Mouse (Mus musculus): ENCODE data around the gene Xlr. TPM values are rescaled to one million over a fixed set of nuclear protein-coding genes. Genes with fewer than 3 reads are reported as not detected.
"Not testable (repeated sequence)": the region's sequence is repeated elsewhere in the genome, so short reads cannot be mapped to it uniquely, and the experiment has no call there.

Gene Xlr
- total RNA-seq (2021) = 1 to 10 TPM in 1 of 2 experiments, under 1 TPM in 1; 0.72 to 1.6 TPM
- long read RNA-seq, experiment 1, partial matches to known transcripts = 0 of 1 reads
- long read RNA-seq, experiment 1, other reads (novel, unspliced or antisense) = 1 of 1 reads
- long read RNA-seq, experiment 2 = 0 reads

DNA sequence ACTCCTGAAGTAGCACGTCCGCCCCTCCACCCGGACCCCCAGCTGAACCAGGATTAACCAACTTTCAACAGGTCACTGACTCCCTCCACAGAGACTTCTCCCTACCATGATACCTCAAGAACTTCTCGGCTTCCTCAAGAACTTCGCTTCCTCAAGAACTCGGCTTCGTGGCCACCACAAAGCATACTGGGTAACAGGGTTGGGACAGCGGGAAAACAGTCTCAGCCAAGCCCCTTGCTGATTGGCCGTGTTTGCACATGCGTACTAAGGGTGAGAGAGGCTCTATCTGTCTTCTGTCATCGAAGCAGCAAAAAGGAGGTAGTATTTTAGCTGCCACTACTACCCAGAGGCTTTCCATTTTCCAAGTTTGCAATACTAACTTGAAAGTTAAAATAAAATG, at the start of gene Xlr:
Gene Xlr, minus strand, starts transcription at position 188 of the 400 bp plus-strand sequence.
- not testable (repeated sequence) for DNase-seq

DNA sequence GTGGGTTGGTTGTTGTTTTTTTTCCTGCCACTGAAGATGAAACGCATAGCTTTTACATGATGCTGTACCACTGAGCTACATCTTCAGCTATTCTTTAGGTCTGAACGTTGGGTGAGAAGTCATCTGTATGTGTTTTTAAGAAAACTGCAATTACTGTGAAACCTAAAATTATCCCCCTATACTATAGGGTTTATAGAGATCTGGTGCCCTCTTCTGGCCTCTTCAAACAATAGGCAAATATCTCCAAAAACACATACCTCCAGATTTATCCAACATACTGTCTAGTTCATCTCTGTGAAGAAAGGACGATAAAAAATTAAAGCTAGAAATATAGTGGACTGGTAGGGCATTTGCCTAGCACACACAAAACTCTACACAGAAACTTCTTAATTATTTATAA, 1.6 kb upstream of the Xlr start:
- no peak for DNase-seq

DNA sequence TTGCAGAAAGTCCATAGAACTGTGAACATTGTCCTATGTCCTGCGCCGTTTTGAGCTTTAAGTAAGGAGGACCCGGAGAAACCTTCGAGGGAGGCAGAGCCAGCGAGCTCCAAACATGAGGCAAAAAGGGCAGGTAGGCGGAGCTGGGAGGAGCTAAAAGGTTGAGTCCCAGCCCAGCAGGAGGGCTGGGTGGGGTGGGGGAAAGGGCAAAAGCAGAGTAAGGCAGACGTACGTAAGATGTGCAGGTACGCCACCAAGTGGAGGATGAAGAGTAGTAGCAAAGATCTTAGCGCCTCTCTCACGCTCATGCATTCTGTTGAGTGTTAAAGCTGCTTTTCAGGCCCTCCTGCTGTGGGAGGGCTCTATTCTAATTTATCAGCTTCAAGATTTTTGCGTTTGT, 21.2 kb downstream of the Xlr start, which contains the start of gene Zfp36l3:
Gene Zfp36l3, minus strand, starts transcription at position 119 of the 400 bp plus-strand sequence.
- no peak for DNase-seq

- DNase-seq = no peak
These were observed 39.8 kb downstream of the Xlr start, which contains the start of gene 1700013H16Rik for GRCm38 (mm10) chrX:53757736-53758135. Gene 1700013H16Rik, minus strand, starts transcription at chrX:53757831.

DNA sequence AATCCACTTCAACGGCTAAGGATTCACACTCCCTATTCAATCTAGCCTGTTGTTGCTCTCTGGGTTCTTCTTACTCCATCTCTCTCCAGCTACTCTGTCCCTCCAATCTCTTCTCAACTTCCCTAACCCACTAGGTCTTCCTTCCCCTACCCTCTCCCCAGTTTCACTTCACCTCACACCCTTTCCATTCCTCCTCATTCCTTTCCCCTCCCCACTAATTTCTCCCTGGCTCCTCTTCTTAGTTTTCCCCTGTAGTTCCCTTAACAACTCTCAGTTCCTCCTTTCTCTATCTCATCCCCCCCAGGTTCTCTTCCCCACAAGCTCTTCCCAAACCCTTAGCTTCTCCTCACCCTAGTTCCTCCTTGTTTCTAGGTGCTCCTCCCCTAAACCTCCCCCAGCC, 44.7 kb downstream of the Xlr start:
- DNase-seq = no peak

DNA sequence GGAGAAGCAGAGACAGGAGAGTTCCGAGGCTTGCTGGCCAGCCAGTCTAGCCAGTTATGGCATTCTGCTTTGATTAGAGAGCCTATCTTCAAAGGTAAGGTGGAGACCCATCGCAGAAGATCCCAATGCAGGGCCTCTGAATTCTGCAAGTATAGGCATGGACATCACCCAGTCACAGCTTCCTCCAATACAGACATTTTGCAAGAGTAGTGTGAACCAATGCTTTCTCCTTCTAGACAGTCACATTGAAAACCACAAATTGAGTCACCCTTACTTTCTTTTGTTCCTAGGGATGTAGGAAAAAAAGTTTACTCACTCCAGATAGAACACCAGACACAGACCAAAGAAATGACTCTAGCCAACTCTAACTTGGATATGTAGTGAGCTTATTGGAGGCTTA, 68.5 kb downstream of the Xlr start:
- no peak for DNase-seq

Other genes starting within 250 kb of the Xlr start
- 100 to 1,000 TPM; 124 to 144 TPM for gene Rtl8c, start 189.7 kb downstream of the Xlr start, total RNA-seq (2021)
- gene Gm14597, start 188.7 kb downstream of the Xlr start, total RNA-seq (2021) = not detected
- 100 to 1,000 TPM; 161 to 191 TPM for gene Rtl8a, start 154.0 kb downstream of the Xlr start, total RNA-seq (2021)
- 100 to 1,000 TPM in 1 of 2 experiments, 10 to 100 TPM in 1; 85.5 to 112 TPM for gene Rtl8b, start 127.3 kb downstream of the Xlr start, total RNA-seq (2021)
- not detected for gene 4930502E18Rik, start 72.9 kb downstream of the Xlr start, total RNA-seq (2021)
- not detected for gene 1700013H16Rik, start 39.9 kb downstream of the Xlr start, total RNA-seq (2021)
- not detected for gene Zfp36l3, start 21.3 kb downstream of the Xlr start, total RNA-seq (2021)

Measured in adrenal gland, postnatal 36 days (tissue).